Mouse (Mus musculus): ENCODE results near the gene Zfp740.

GRCm38 (mm10) chr15:102224186-102224991, 21.3 kb downstream of the Zfp740 start:
- TF ChIP-seq GATA1 (IDR thresholded peaks at IDR 0.05; ENCODE audit: low read length), result no peak
- TF ChIP-seq TAL1 (IDR thresholded peaks at IDR 0.05; ENCODE audit: low read length), result no peak
